Mouse (Mus musculus): Measurements from ENCODE around the gene Bicc1.
"Not testable (repeated sequence)": the region's sequence is repeated elsewhere in the genome, so short reads cannot be mapped to it uniquely, and the experiment has no call there.

The Bicc1 gene

GRCm38 (mm10) chr10:70994135-70994497, 165.4 kb downstream of the Bicc1 start:
- DNase-seq (ENCODE audit: low spot score): no peak

GRCm38 (mm10) chr10:70993497-70994134, 165.9 kb downstream of the Bicc1 start:
- no peak for DNase-seq (ENCODE audit: low spot score)

- DNase-seq (ENCODE audit: low spot score): no peak
Measured at GRCm38 (mm10) chr10:70987396-70987795, 172.1 kb downstream of the Bicc1 start.

- no peak for DNase-seq (ENCODE audit: low spot score)
Measured at GRCm38 (mm10) chr10:70983036-70983670, 176.3 kb downstream of the Bicc1 start.

GRCm38 (mm10) chr10:70982156-70982555, 177.3 kb downstream of the Bicc1 start:
- DNase-seq (ENCODE audit: low spot score): no peak

- DNase-seq (ENCODE audit: low spot score): no peak
Measured at GRCm38 (mm10) chr10:70979657-70980056, 179.8 kb downstream of the Bicc1 start.

- no peak for DNase-seq (ENCODE audit: low spot score)
Measured at GRCm38 (mm10) chr10:70977141-70977540, 182.4 kb downstream of the Bicc1 start.

GRCm38 (mm10) chr10:70976633-70977032, 182.9 kb downstream of the Bicc1 start:
- DNase-seq (ENCODE audit: low spot score): no peak

GRCm38 (mm10) chr10:70971156-70971555, 188.3 kb downstream of the Bicc1 start:
- no peak for DNase-seq (ENCODE audit: low spot score)

- DNase-seq (ENCODE audit: low spot score): no peak
Measured at GRCm38 (mm10) chr10:70968848-70969683, 190.4 kb downstream of the Bicc1 start.

- no peak for DNase-seq (ENCODE audit: low spot score)
Measured at GRCm38 (mm10) chr10:70966642-70967345, 192.7 kb downstream of the Bicc1 start.

GRCm38 (mm10) chr10:70964706-70965105, 194.8 kb downstream of the Bicc1 start:
- no peak for DNase-seq (ENCODE audit: low spot score)

GRCm38 (mm10) chr10:70963599-70964193, 195.8 kb downstream of the Bicc1 start:
- DNase-seq (ENCODE audit: low spot score): peak; percentile 31

GRCm38 (mm10) chr10:70961641-70962040, 197.9 kb downstream of the Bicc1 start:
- DNase-seq (ENCODE audit: low spot score): no peak

GRCm38 (mm10) chr10:70960396-70960795, 199.1 kb downstream of the Bicc1 start:
- not testable (repeated sequence) for DNase-seq (ENCODE audit: low spot score)

GRCm38 (mm10) chr10:70952770-70953147, 206.7 kb downstream of the Bicc1 start:
- no peak for DNase-seq (ENCODE audit: low spot score)

- DNase-seq (ENCODE audit: low spot score): no peak
Measured at GRCm38 (mm10) chr10:70952056-70952769, 207.3 kb downstream of the Bicc1 start.

GRCm38 (mm10) chr10:70950105-70950424, 209.4 kb downstream of the Bicc1 start:
- no peak for DNase-seq (ENCODE audit: low spot score)

- no peak for DNase-seq (ENCODE audit: low spot score)
Measured at GRCm38 (mm10) chr10:70949254-70950104, 210.0 kb downstream of the Bicc1 start.

- no peak for DNase-seq (ENCODE audit: low spot score)
Measured at GRCm38 (mm10) chr10:70948276-70948675, 211.2 kb downstream of the Bicc1 start.

GRCm38 (mm10) chr10:70946121-70946520, 213.4 kb downstream of the Bicc1 start:
- DNase-seq (ENCODE audit: low spot score): not testable (repeated sequence)

Data from c-Kit-positive CD71-positive TER-119-positive erythroid progenitor cells, embryonic 14.5 days (primary cell).